Mouse (Mus musculus) stomach, embryonic 16.5 days (tissue): Measurements from ENCODE around the gene Babam2. TPM values are rescaled to one million over a fixed set of nuclear protein-coding genes. Genes with fewer than 3 reads are reported as not detected.

Experiments
- ATAC-seq: fragments of 200-750 bp; cut with Nextera tagmentation; 2 replicates; pipeline ENCODE4 v1.8.0; 2017; ENCODE audit warnings: moderate number of reproducible peaks, moderate TSS enrichment; ENCODE audit not compliant: insufficient read depth, low FRiP score
- H3K27ac ChIP-seq: fragments of 300-500 bp; sonication (generic); 2 replicates; pipeline ENCODE4 v1.5.1; 2014; ENCODE audit warnings: low read length
- H3K27me3 ChIP-seq: fragments of 300-500 bp; sonication (generic); 2 replicates; pipeline ENCODE4 v1.6.1; 2014; ENCODE audit warnings: low read length, control low read depth, mixed read lengths; ENCODE audit not compliant: control insufficient read depth, insufficient read depth
- H3K36me3 ChIP-seq: fragments of 300-500 bp; sonication (generic); 2 replicates; pipeline ENCODE4 v1.6.1; 2014; ENCODE audit warnings: low read length; ENCODE audit not compliant: control insufficient read depth, insufficient read depth
- H3K4me1 ChIP-seq: fragments of 300-500 bp; sonication (generic); 2 replicates; pipeline ENCODE4 v1.6.1; 2014; ENCODE audit warnings: low read length, control low read depth, mixed read lengths; ENCODE audit not compliant: control insufficient read depth, insufficient read depth
- H3K4me2 ChIP-seq: fragments of 300-500 bp; sonication (generic); 2 replicates; pipeline ENCODE4 v1.6.1; 2014; ENCODE audit warnings: low read depth, low read length, mixed read lengths
- H3K4me3 ChIP-seq: fragments of 300-500 bp; sonication (generic); replicated peaks from 2 replicates; pipeline ENCODE4 v1.5.1; 2014; ENCODE audit warnings: mild to moderate bottlenecking, low read length
- H3K9ac ChIP-seq: fragments of 300-500 bp; sonication (generic); 2 replicates; pipeline ENCODE4 v1.6.1; 2014; ENCODE audit warnings: low read length
- H3K9me3 ChIP-seq: fragments of 300-500 bp; sonication (generic); replicated peaks from 2 replicates; pipeline ENCODE4 v1.6.1; 2016; ENCODE audit warnings: low read length, control low read depth; ENCODE audit not compliant: control insufficient read depth
- WGBS: fragments of 180-500 bp; shearing (Covaris S2); extraction: QIAGEN DNeasy Blood & Tissue Kit; methylation state at CpG from one replicate; pipeline ENCODE4 v1.1.7; 2014; 5-methylcytosine and 5-hydroxymethylcytosine counted together
- polyA plus RNA-seq: library from polyadenylated mRNA; unstranded; fragments of >200 nt; fragmentation: Nextera tagmentation; extraction: Ambion mirVana; gene quantifications from 2 replicates; pipeline ENCODE4 v1.2.1, GENCODE M21; 2015

Babam2 gene
- polyA plus RNA-seq, result 62.6 and 64.2 TPM in 2 replicates

- under 1% methylated on average over 71 of the region's 71 CpGs for WGBS
- peak within 1 kb of the TSS; percentile 97 for H3K27ac ChIP-seq
- H3K36me3 ChIP-seq, result 0 out of 2 replicates have a peak, but pooled peaks cover 3% of the 10 kb centered on the region
- H3K9ac ChIP-seq, result peak within 1 kb of the TSS; percentile 92
- peak; percentile 94 for ATAC-seq
- H3K9me3 ChIP-seq, result no peaks in the 10 kb centered on the region
- H3K27me3 ChIP-seq, result no peaks in the 10 kb centered on the region
- peak within 1 kb of the TSS; percentile 77 for H3K4me2 ChIP-seq
- H3K4me1 ChIP-seq, result no peaks in the 10 kb centered on the region; the same call in none of the 2 replicates
- peak within 1 kb of the TSS; percentile 87 for H3K4me3 ChIP-seq
These were observed at the start of gene Babam2 for GRCm38 (mm10) chr5:31697644-31698296. TSS of gene Babam2 (plus strand) at chr5:31697684.

DNA sequence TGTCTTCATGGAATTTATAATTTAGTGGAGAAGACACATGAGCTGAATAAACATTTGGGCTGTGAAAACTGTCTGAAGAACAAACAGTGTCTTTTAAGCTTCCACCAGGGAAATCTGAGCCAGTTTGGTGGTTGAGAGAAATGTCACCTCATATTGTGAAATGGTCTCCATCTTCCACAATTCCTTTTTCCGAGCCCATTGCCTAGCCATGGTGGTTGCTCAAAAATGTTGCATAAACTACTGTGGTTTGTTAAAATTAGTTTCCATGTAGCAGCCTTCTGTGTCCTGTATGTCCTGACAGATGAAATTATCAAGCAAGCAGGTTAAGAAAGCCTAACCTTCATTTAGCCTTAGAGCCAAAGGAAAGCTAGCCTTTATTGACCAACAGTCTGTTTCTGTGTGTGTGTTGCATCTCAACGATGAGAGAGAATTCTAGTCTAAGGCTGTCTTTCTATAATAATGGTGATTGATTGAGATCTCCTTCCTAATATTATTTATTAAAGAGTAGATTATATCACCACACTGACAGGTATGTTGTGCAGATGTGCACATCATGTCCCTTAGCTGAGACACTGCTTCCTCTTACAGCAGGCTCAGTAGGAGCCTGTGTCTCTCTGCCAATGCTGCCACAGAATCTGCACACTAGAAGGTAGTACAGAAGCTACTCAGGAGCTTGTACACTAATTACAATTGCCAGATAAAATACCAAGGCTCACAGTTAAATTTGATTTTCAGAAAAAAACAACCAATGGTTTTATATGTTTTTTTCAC, 46.8 kb upstream of the Babam2 start:
- no peaks in the 10 kb centered on the region for H3K27me3 ChIP-seq
- no peak for ATAC-seq
- no peak overlapping the region for H3K9ac ChIP-seq
- 85% methylated on average over 2 of the region's 2 CpGs for WGBS
- H3K27ac ChIP-seq, result no peak overlapping the region
- no peak overlapping the region for H3K4me3 ChIP-seq
- no peaks in the 10 kb centered on the region for H3K36me3 ChIP-seq
- no peak overlapping the region for H3K4me2 ChIP-seq
- H3K9me3 ChIP-seq, result 0 out of 2 replicates have a peak, but pooled peaks cover 3% of the 10 kb centered on the region
- H3K4me1 ChIP-seq, result no peaks in the 10 kb centered on the region; the same call in 1 of the 2 replicates

DNA sequence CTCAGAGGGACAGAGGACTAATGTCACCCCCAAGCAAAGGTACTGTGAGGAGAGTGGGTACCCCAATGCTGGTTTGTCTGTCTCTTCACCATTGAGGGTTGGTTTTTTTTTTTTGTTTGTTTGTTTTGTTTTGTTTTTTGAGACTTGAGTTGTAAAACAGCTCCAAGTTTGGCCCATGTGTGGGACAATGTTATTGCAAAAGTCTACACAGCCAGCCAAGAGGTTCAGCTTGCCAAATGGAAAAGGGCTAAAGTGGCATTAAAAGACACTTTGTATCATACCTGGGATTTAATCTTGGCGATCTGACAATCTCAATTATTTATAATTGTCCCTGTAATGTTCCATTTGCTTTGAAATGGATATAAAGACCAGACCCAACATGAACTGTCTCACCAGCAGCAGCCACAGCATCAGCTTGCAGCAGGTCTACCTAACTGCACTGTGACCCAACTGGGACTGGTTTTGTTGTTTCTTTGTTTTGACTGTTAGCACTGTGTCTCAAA, 41.7 kb upstream of the Babam2 start:
- no peak overlapping the region for H3K4me2 ChIP-seq
- ATAC-seq, result no peak
- no peak overlapping the region for H3K27ac ChIP-seq
- H3K4me1 ChIP-seq, result no peaks in the 10 kb centered on the region
- 0 out of 2 replicates have a peak, but pooled peaks cover 3% of the 10 kb centered on the region for H3K9me3 ChIP-seq
- H3K9ac ChIP-seq, result no peak overlapping the region
- no peaks in the 10 kb centered on the region for H3K36me3 ChIP-seq
- WGBS, result 76% methylated on average over 1 of the region's 1 CpGs
- no peaks in the 10 kb centered on the region for H3K27me3 ChIP-seq
- H3K4me3 ChIP-seq, result no peak overlapping the region

DNA sequence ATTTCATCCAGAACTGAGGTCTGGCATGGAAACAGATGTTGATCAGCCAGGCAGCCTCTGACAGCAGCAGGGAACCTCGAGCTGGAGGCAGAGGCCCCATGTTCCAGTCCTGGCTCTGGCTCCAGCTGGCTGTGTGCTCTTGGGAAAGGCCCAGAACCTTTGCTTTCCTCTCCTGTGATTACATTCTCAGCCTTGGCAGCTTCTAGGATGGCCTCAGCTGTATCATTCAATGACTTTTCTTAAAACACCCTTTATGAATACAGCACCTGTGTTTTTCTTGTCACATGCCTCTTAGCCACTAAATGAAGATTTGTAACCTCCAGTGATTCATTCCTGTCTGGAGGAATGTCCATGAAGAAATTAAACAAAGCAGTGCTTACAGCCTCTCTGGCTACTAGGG, 31.3 kb upstream of the Babam2 start:
- Histone ChIP-seq H3K4me2 (no peak overlapping the region), H3K36me3 (no peaks in the 10 kb centered on the region), H3K27ac (no peak overlapping the region; the same call in 1 of the 2 replicates), H3K27me3 (no peaks in the 10 kb centered on the region), H3K4me1 (no peaks in the 10 kb centered on the region), H3K9ac (no peak overlapping the region), H3K4me3 (no peak overlapping the region), H3K9me3 (no peaks in the 10 kb centered on the region)
- no peak for ATAC-seq
- 25% methylated on average over 1 of the region's 1 CpGs for WGBS

DNA sequence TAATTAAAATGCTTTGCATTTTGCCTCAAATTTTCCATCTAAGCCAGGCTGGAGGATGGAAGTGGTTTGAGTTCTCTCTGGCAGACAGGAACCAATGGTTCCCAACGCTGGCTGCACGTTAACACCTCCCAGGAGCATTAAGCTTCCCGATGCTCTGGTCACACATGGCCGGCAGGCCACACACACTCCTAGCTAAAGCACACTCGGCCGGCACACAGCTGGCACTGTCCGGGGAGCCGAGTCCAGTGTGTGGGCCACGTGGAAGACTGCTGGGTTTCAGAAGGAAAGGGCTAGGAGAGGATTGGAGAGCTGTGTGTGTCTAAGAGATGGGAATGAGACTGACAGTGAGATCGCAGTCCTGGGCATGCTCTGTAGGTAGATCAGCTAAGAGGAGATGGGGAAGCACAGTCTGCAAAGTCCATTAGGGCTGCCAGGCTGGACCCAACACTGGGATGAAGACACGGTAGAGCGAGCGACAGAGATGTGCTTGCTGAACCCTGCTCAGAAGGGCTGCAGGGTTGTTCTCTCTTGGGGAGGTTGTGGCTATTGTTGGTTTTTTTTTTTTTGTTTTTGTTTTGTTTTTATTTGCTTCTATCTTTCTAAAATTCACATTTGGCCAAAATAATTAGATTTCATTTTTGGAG, 29.0 kb upstream of the Babam2 start:
- 90% methylated on average over 13 of the region's 13 CpGs for WGBS
- Histone ChIP-seq H3K4me1 (no peaks in the 10 kb centered on the region), H3K36me3 (no peaks in the 10 kb centered on the region), H3K27me3 (no peaks in the 10 kb centered on the region), H3K4me2 (no peak overlapping the region), H3K9ac (no peak overlapping the region), H3K9me3 (no peaks in the 10 kb centered on the region), H3K4me3 (no peak overlapping the region), H3K27ac (no peak overlapping the region)
- no peak for ATAC-seq

GRCm38 (mm10) chr5:31669984-31670383, 27.5 kb upstream of the Babam2 start:
- no peak overlapping the region for H3K9ac ChIP-seq
- H3K27me3 ChIP-seq, result no peaks in the 10 kb centered on the region
- H3K36me3 ChIP-seq, result no peaks in the 10 kb centered on the region
- H3K9me3 ChIP-seq, result no peaks in the 10 kb centered on the region
- no peaks in the 10 kb centered on the region for H3K4me1 ChIP-seq
- no peak overlapping the region for H3K4me2 ChIP-seq
- no peak overlapping the region for H3K4me3 ChIP-seq
- no peak for ATAC-seq
- 38% methylated on average over 5 of the region's 5 CpGs for WGBS
- no peak overlapping the region for H3K27ac ChIP-seq

GRCm38 (mm10) chr5:31671137-31671536, 26.3 kb upstream of the Babam2 start:
- Histone ChIP-seq H3K4me3 (no peak overlapping the region), H3K27me3 (no peaks in the 10 kb centered on the region), H3K27ac (no peak overlapping the region), H3K36me3 (no peaks in the 10 kb centered on the region), H3K4me1 (no peaks in the 10 kb centered on the region), H3K4me2 (no peak overlapping the region), H3K9me3 (no peaks in the 10 kb centered on the region), H3K9ac (no peak overlapping the region)
- ATAC-seq, result no peak
- WGBS, result 63% methylated on average over 2 of the region's 2 CpGs

DNA sequence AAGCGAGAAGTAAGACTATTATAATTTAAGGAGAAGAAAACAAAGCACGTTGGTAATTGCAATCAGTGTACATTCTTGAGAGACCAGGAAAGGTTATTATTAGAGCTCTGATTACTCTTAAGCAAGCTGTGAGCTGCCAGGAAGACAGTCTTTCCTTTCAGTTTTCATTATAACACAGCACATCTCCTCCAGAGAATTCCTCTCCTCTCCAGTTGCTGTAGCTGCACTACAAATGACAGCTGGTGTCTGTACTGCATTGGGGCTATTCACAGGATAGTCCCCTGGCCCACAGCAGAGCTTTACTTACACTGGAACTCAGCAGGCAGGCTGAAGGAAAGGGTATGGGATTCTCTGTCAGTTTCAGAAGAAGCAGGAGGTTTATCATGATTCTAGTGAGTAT, 24.1 kb upstream of the Babam2 start:
- H3K4me1 ChIP-seq, result no peaks in the 10 kb centered on the region
- H3K4me2 ChIP-seq, result no peak overlapping the region
- no peak overlapping the region for H3K4me3 ChIP-seq
- no peaks in the 10 kb centered on the region for H3K9me3 ChIP-seq
- H3K36me3 ChIP-seq, result no peaks in the 10 kb centered on the region
- no peak overlapping the region for H3K27ac ChIP-seq
- ATAC-seq, result no peak
- H3K9ac ChIP-seq, result no peak overlapping the region
- 66% methylated on average over 2 of the region's 2 CpGs for WGBS
- H3K27me3 ChIP-seq, result no peaks in the 10 kb centered on the region

- H3K9me3 ChIP-seq, result no peaks in the 10 kb centered on the region
- H3K36me3 ChIP-seq, result no peaks in the 10 kb centered on the region
- H3K4me3 ChIP-seq, result no peak overlapping the region
- H3K9ac ChIP-seq, result no peak overlapping the region
- no peak overlapping the region for H3K4me2 ChIP-seq
- no peak for ATAC-seq
- no peak overlapping the region for H3K27ac ChIP-seq
- WGBS, result 86% methylated on average over 1 of the region's 1 CpGs
- H3K27me3 ChIP-seq, result no peaks in the 10 kb centered on the region
- H3K4me1 ChIP-seq, result no peaks in the 10 kb centered on the region
These were observed 19.5 kb upstream of the Babam2 start for GRCm38 (mm10) chr5:31678000-31678399.
